Mouse (Mus musculus): ENCODE measurements around the gene Rnaseh2c.

Gene Rnaseh2c

GRCm38 (mm10) chr19:5567534-5568469, 33.9 kb upstream of the Rnaseh2c start, which contains the start of gene Ap5b1:
Gene Ap5b1, plus strand, starts transcription at chr19:5568025.
- H3K36me3 ChIP-seq (ENCODE audit: control insufficient read depth, insufficient read depth, low read length, poor library complexity, severe bottlenecking): peaks cover 7% of the 10 kb centered on the region
- peak; percentile 90 for DNase-seq (ENCODE audit: low read depth, low spot score)
- H3K27me3 ChIP-seq (ENCODE audit: control insufficient read depth, insufficient read depth, low read length, poor library complexity, severe bottlenecking): no peaks in the 10 kb centered on the region

GRCm38 (mm10) chr19:5568470-5569140, 33.1 kb upstream of the Rnaseh2c start:
- peak; percentile 89 for DNase-seq (ENCODE audit: low read depth, low spot score)
- no peaks in the 10 kb centered on the region for H3K27me3 ChIP-seq (ENCODE audit: control insufficient read depth, insufficient read depth, low read length, poor library complexity, severe bottlenecking)
- peaks cover 7% of the 10 kb centered on the region for H3K36me3 ChIP-seq (ENCODE audit: control insufficient read depth, insufficient read depth, low read length, poor library complexity, severe bottlenecking)

GRCm38 (mm10) chr19:5569521-5569920, 32.2 kb upstream of the Rnaseh2c start:
- no peak for DNase-seq (ENCODE audit: low read depth, low spot score)
- no peaks in the 10 kb centered on the region for H3K27me3 ChIP-seq (ENCODE audit: control insufficient read depth, insufficient read depth, low read length, poor library complexity, severe bottlenecking)

GRCm38 (mm10) chr19:5570353-5571246, 31.1 kb upstream of the Rnaseh2c start:
- Histone ChIP-seq H3K36me3 (ENCODE audit: control insufficient read depth, insufficient read depth, low read length, poor library complexity, severe bottlenecking) (peaks cover 7% of the 10 kb centered on the region), H3K27me3 (ENCODE audit: control insufficient read depth, insufficient read depth, low read length, poor library complexity, severe bottlenecking) (no peaks in the 10 kb centered on the region)
- no peak for DNase-seq (ENCODE audit: low read depth, low spot score)

More at GRCm38 (mm10) chr19:5569521-5569920, 32.2 kb upstream of the Rnaseh2c start:
- H3K36me3 ChIP-seq (ENCODE audit: control insufficient read depth, insufficient read depth, low read length, poor library complexity, severe bottlenecking): peaks cover 7% of the 10 kb centered on the region

- H3K27me3 ChIP-seq (ENCODE audit: control insufficient read depth, insufficient read depth, low read length, poor library complexity, severe bottlenecking): no peaks in the 10 kb centered on the region
- peak; percentile 57 for DNase-seq (ENCODE audit: low read depth, low spot score)
- peaks cover 7% of the 10 kb centered on the region for H3K36me3 ChIP-seq (ENCODE audit: control insufficient read depth, insufficient read depth, low read length, poor library complexity, severe bottlenecking)
These were observed 29.8 kb upstream of the Rnaseh2c start for GRCm38 (mm10) chr19:5571831-5572230.

- DNase-seq (ENCODE audit: low read depth, low spot score): no peak
- Histone ChIP-seq H3K27me3 (ENCODE audit: control insufficient read depth, insufficient read depth, low read length, poor library complexity, severe bottlenecking) (no peaks in the 10 kb centered on the region), H3K36me3 (ENCODE audit: control insufficient read depth, insufficient read depth, low read length, poor library complexity, severe bottlenecking) (peaks cover 7% of the 10 kb centered on the region)
These were observed 29.1 kb upstream of the Rnaseh2c start for GRCm38 (mm10) chr19:5572331-5573125.

- Histone ChIP-seq H3K36me3 (ENCODE audit: control insufficient read depth, insufficient read depth, low read length, poor library complexity, severe bottlenecking) (peaks cover 1% of the 10 kb centered on the region; the same call in 1 of the 2 replicates), H3K27me3 (ENCODE audit: control insufficient read depth, insufficient read depth, low read length, poor library complexity, severe bottlenecking) (no peaks in the 10 kb centered on the region)
- no peak for DNase-seq (ENCODE audit: low read depth, low spot score)
These were observed 26.3 kb upstream of the Rnaseh2c start for GRCm38 (mm10) chr19:5575336-5575735.

- Histone ChIP-seq H3K27me3 (ENCODE audit: control insufficient read depth, insufficient read depth, low read length, poor library complexity, severe bottlenecking) (no peaks in the 10 kb centered on the region), H3K36me3 (ENCODE audit: control insufficient read depth, insufficient read depth, low read length, poor library complexity, severe bottlenecking) (no peaks in the 10 kb centered on the region)
- DNase-seq (ENCODE audit: low read depth, low spot score): no peak
These were observed 21.7 kb upstream of the Rnaseh2c start for GRCm38 (mm10) chr19:5579971-5580370.

GRCm38 (mm10) chr19:5580776-5581175, 20.9 kb upstream of the Rnaseh2c start:
- no peak for DNase-seq (ENCODE audit: low read depth, low spot score)
- Histone ChIP-seq H3K27me3 (ENCODE audit: control insufficient read depth, insufficient read depth, low read length, poor library complexity, severe bottlenecking) (no peaks in the 10 kb centered on the region), H3K36me3 (ENCODE audit: control insufficient read depth, insufficient read depth, low read length, poor library complexity, severe bottlenecking) (no peaks in the 10 kb centered on the region)

GRCm38 (mm10) chr19:5581995-5582394, 19.7 kb upstream of the Rnaseh2c start:
- Histone ChIP-seq H3K27me3 (ENCODE audit: control insufficient read depth, insufficient read depth, low read length, poor library complexity, severe bottlenecking) (no peaks in the 10 kb centered on the region), H3K36me3 (ENCODE audit: control insufficient read depth, insufficient read depth, low read length, poor library complexity, severe bottlenecking) (no peaks in the 10 kb centered on the region)
- no peak for DNase-seq (ENCODE audit: low read depth, low spot score)

- DNase-seq (ENCODE audit: low read depth, low spot score): no peak
- H3K27me3 ChIP-seq (ENCODE audit: control insufficient read depth, insufficient read depth, low read length, poor library complexity, severe bottlenecking): no peaks in the 10 kb centered on the region
- H3K36me3 ChIP-seq (ENCODE audit: control insufficient read depth, insufficient read depth, low read length, poor library complexity, severe bottlenecking): no peaks in the 10 kb centered on the region
These were observed 12.5 kb upstream of the Rnaseh2c start for GRCm38 (mm10) chr19:5589159-5589558.

GRCm38 (mm10) chr19:5591888-5592287, 9.8 kb upstream of the Rnaseh2c start:
- H3K36me3 ChIP-seq (ENCODE audit: control insufficient read depth, insufficient read depth, low read length, poor library complexity, severe bottlenecking): no peaks in the 10 kb centered on the region
- no peak for DNase-seq (ENCODE audit: low read depth, low spot score)

GRCm38 (mm10) chr19:5599224-5599623, 2.4 kb upstream of the Rnaseh2c start:
- H3K27me3 ChIP-seq (ENCODE audit: control insufficient read depth, insufficient read depth, low read length, poor library complexity, severe bottlenecking): no peaks in the 10 kb centered on the region
- no peak for DNase-seq (ENCODE audit: low read depth, low spot score)
- H3K36me3 ChIP-seq (ENCODE audit: control insufficient read depth, insufficient read depth, low read length, poor library complexity, severe bottlenecking): no peaks in the 10 kb centered on the region

More at GRCm38 (mm10) chr19:5591888-5592287, 9.8 kb upstream of the Rnaseh2c start:
- H3K27me3 ChIP-seq (ENCODE audit: control insufficient read depth, insufficient read depth, low read length, poor library complexity, severe bottlenecking): no peaks in the 10 kb centered on the region

GRCm38 (mm10) chr19:5603664-5604063, 2.0 kb downstream of the Rnaseh2c start:
- DNase-seq (ENCODE audit: low read depth, low spot score): no peak
- H3K36me3 ChIP-seq (ENCODE audit: control insufficient read depth, insufficient read depth, low read length, poor library complexity, severe bottlenecking): peaks cover 17% of the 10 kb centered on the region
- no peaks in the 10 kb centered on the region for H3K27me3 ChIP-seq (ENCODE audit: control insufficient read depth, insufficient read depth, low read length, poor library complexity, severe bottlenecking)
